Mouse (Mus musculus) G1E (cell line): Measurements from ENCODE around the gene Cables2.

Experiments
- CTCF ChIP-seq: IDR thresholded peaks from 2 replicates; pipeline ENCODE4 v1.5.1; 2012; ENCODE audit warnings: low read depth, low read length, inconsistent platforms, mixed read lengths
- GATA1 ChIP-seq: IDR thresholded peaks from 2 replicates; pipeline ENCODE4 v1.6.1; 2012; ENCODE audit warnings: borderline replicate concordance, low read length, inconsistent platforms, mixed read lengths
- GATA2 ChIP-seq: IDR thresholded peaks from 2 replicates; pipeline ENCODE4 v1.6.1; 2012; ENCODE audit warnings: low read depth, low read length, inconsistent platforms, borderline replicate concordance
- POLR2AphosphoS5 ChIP-seq: IDR thresholded peaks from 2 replicates; pipeline ENCODE4 v1.6.1; 2012; ENCODE audit warnings: low read depth, low read length, inconsistent platforms; ENCODE audit not compliant: insufficient replicate concordance
- TAL1 ChIP-seq: conservative IDR thresholded peaks from 2 replicates; pipeline ENCODE4 v1.6.1; 2012; ENCODE audit warnings: low read depth, low read length, inconsistent platforms, mixed read lengths

- TF ChIP-seq GATA1, result no peak
- TF ChIP-seq CTCF, result no peak
- no peak for TF ChIP-seq TAL1
- TF ChIP-seq POLR2AphosphoS5, result no peak
- TF ChIP-seq GATA2, result no peak
Observed at GRCm38 (mm10) chr2:180219145-180219943, 54.0 kb downstream of the Cables2 start.
